Mouse (Mus musculus): ENCODE data around the gene Golga4.

Golga4 gene

GRCm38 (mm10) chr9:118629763-118630379, 123.8 kb downstream of the Golga4 start:
- no peak for DNase-seq (ENCODE audit: low read depth)
